8 mouse cellular contexts compared by ENCODE assay signal in the genomic region with DNA sequence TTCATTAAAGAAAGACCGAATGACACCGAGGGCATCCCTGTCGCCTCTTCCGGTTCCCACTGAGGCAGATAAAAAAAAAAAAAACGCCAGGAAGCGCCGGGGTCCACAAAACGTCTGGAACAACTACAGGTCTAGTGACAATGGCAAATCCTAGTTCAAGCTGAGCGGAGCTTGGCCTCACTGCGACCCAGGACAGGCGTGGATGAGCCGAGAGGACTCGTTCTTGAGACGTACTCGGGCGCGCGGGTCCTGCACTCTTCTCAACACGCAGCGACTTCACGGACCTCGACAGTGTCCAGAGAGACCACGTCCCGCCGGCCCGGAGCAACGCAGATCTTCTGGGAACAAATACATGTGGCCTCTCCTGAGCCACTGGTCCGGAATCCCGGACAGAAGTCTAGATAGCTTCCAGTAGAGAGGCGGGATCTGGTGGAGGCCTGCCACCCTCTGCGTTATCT. TPM values are rescaled to one million over a fixed set of nuclear protein-coding genes. Genes with fewer than 3 reads are reported as not detected.
DNase-seq lines count a peak whose midpoint lies in the region; ATAC-seq lines count a peak whose summit lies in the region.

No protein-coding gene starts in this region.

- WGBS in intestine, embryonic 15.5 days, result under 1% methylated on average over 31 of the region's 31 CpGs

- H3K4me1 ChIP-seq in intestine, embryonic 15.5 days (replicated peaks), result 0 out of 2 replicates have a peak, but pooled peaks cover 3% of the 10 kb centered on the region

- peak overlapping the region; percentile 28; the same call in 1 of the 2 replicates for H3K9ac ChIP-seq in intestine, embryonic 15.5 days

- ATAC-seq in intestine, embryonic 15.5 days, result peak; percentile 39; the same call in 1 of the 2 replicates
- ATAC-seq in megakaryocyte progenitor cell, adult 5-6 weeks (replicated peaks; ENCODE audit: poor library complexity), result peak; percentile 20; the same call in 1 of the 2 replicates
- ATAC-seq in activated CD4-positive, CD25-positive, alpha-beta regulatory T cell, adult 4 months, result no peak

- H3K27me3 ChIP-seq in intestine, embryonic 15.5 days (replicated peaks), result peaks cover 27% of the 10 kb centered on the region

- DNase-seq in adrenal gland, adult (ENCODE audit: inconsistent age in 2 of 2, low spot score in 1 of 2), result peak; percentile 8 to 69
- no peak for DNase-seq in adrenal gland, postnatal 4 days (ENCODE audit: low spot score in 2 of 2)
- peak; percentile 23 for DNase-seq in urinary bladder, adult 2 months (ENCODE audit: low spot score)
- DNase-seq in urinary bladder, postnatal 14 days (ENCODE audit: low spot score), result no peak
- no peak for DNase-seq in thymus, postnatal 25 days

- H3K9me3 ChIP-seq in intestine, embryonic 15.5 days, result no peaks in the 10 kb centered on the region

- H3K4me2 ChIP-seq in intestine, embryonic 15.5 days (replicated peaks), result peak overlapping the region; percentile 88

- no peak overlapping the region for H3K27ac ChIP-seq in intestine, embryonic 15.5 days

- peak overlapping the region; percentile 44 for H3K4me3 ChIP-seq in intestine, embryonic 15.5 days (replicated peaks)

- H3K36me3 ChIP-seq in intestine, embryonic 15.5 days, result no peaks in the 10 kb centered on the region

RNA-seq across cellular contexts. Expression of gene Zfp322a, which starts 27.3 kb away (rescaled TPM):
- 10 to 100 TPM; 22.9 to 23.5 TPM for total RNA-seq in adrenal gland, postnatal 4 days (2021)
- polyA plus RNA-seq in urinary bladder, adult 2 months (2012; rRNA removed), result 12.7 and 15.8 TPM in 2 replicates
- 34.5 and 40.5 TPM in 2 replicates for polyA plus RNA-seq in intestine, embryonic 15.5 days (2015; fragmentation: Nextera tagmentation; extraction: Ambion mirVana)
- total RNA-seq in megakaryocyte progenitor cell, adult 5-6 weeks (2015), result 21.9 and 24.3 TPM in 2 replicates
- total RNA-seq in megakaryocyte progenitor cell, adult 5-6 weeks (2017), result 39.4 and 75.5 TPM in 2 replicates
- polyA plus RNA-seq in activated CD4-positive, CD25-positive, alpha-beta regulatory T cell, adult 4 months (2017; shearing (Covaris generic)), result 10 to 100 TPM; 29.2 to 34.1 TPM

RNA-seq across cellular contexts. Expression of gene Abt1, which starts 27.4 kb away (rescaled TPM):
- 1 to 10 TPM; 7.9 to 8.9 TPM for total RNA-seq in adrenal gland, postnatal 4 days (2021)
- polyA plus RNA-seq in urinary bladder, adult 2 months (2012; rRNA removed), result 7.9 TPM in 2 replicates
- polyA plus RNA-seq in intestine, embryonic 15.5 days (2015; fragmentation: Nextera tagmentation; extraction: Ambion mirVana), result 11.2 TPM in 2 replicates
- 7.1 and 7.4 TPM in 2 replicates for total RNA-seq in megakaryocyte progenitor cell, adult 5-6 weeks (2015)
- 9.5 and 11.0 TPM in 2 replicates for total RNA-seq in megakaryocyte progenitor cell, adult 5-6 weeks (2017)
- polyA plus RNA-seq in activated CD4-positive, CD25-positive, alpha-beta regulatory T cell, adult 4 months (2017; shearing (Covaris generic)), result 10 to 100 TPM; 10.4 to 11.1 TPM

Comparison
In these comparisons a context has a peak if more than half of its experiments do, and no peak if none do; other contexts are left out.
1. DNase-seq: peak in adrenal gland, adult (2 of 2) and urinary bladder, adult 2 months (single experiment); none in adrenal gland, postnatal 4 days (0 of 2), urinary bladder, postnatal 14 days (single experiment) and thymus, postnatal 25 days (single experiment).